In genomic region chr10:17485515-17485914, GRCm38 (mm10) we compare ENCODE assay signal across 18 mouse cellular contexts.
DNase-seq lines count a peak whose midpoint lies in the region; ATAC-seq and TF ChIP-seq lines count a peak whose summit lies in the region.
"Had no signal": no experiment of that assay in that cellular context is flagged by ENCODE, and none has a peak within 500 bp of the region (broad histone marks: within the 10 kb centered on the region; RNA-seq: fewer than 3 reads in every experiment).

No protein-coding gene starts in this region.

- TF ChIP-seq POLR2A in CH12.LX (IDR thresholded peaks at IDR 0.05; ENCODE audit: low read depth, low read length) = no peak
- no peak for TF ChIP-seq POLR2A in kidney, adult 2 months (IDR thresholded peaks at IDR 0.05; ENCODE audit: low read depth, low read length)

- H3K27ac ChIP-seq in layer of hippocampus, adult 2 months = 0 out of 2 replicates have a peak overlapping the region, but pooled peaks have one; percentile 6
- H3K27ac ChIP-seq in CH12.LX (ENCODE audit: insufficient read depth, low read depth) = no peak overlapping the region
- no peak overlapping the region for H3K27ac ChIP-seq in kidney, adult 2 months (ENCODE audit: insufficient read depth, low read depth, low read length)
- H3K27ac ChIP-seq in hindbrain, embryonic 11.5 days (ENCODE audit: low read depth, low read length) = no peak overlapping the region
- H3K27ac ChIP-seq: hindbrain, embryonic 14.5 days; limb, embryonic 15.5 days; midbrain, embryonic 15.5 days; neural tube, embryonic 12.5 days had no signal

- no peak for TF ChIP-seq EP300 in CH12.LX (IDR thresholded peaks at IDR 0.05; ENCODE audit: low read length)

- dilution Hi-C loops in CH12.LX (cut with MboI; ENCODE audit: extremely low pct_ligation_motif_present, extremely low pct_unique_long_range_greater_than_20kb, low sequenced_read_pairs) = no loop called here

- WGBS in kidney, adult 2 months = 87% methylated on average over 2 of the region's 2 CpGs
- 96% methylated on average over 2 of the region's 2 CpGs for WGBS in hindbrain, embryonic 11.5 days

- no peaks in the 10 kb centered on the region for H3K27me3 ChIP-seq in CH12.LX (replicated peaks)
- H3K27me3 ChIP-seq in megakaryocyte, embryonic 14.5 days (replicated peaks) = no peaks in the 10 kb centered on the region
- no peaks in the 10 kb centered on the region for H3K27me3 ChIP-seq in kidney, adult 2 months (replicated peaks; ENCODE audit: control insufficient read depth, insufficient read depth, low read length)
- H3K27me3 ChIP-seq in hindbrain, embryonic 11.5 days (ENCODE audit: control insufficient read depth, insufficient read depth, low read length) = no peaks in the 10 kb centered on the region
- H3K27me3 ChIP-seq: limb, embryonic 15.5 days; midbrain, embryonic 15.5 days; neural tube, embryonic 12.5 days had no signal

- H3K4me2 ChIP-seq in CH12.LX (ENCODE audit: insufficient read depth, low read depth, poor library complexity, severe bottlenecking) = no peak overlapping the region
- H3K4me2 ChIP-seq in hindbrain, embryonic 11.5 days (replicated peaks; ENCODE audit: low read depth, low read length) = no peak overlapping the region
- H3K4me2 ChIP-seq: hindbrain, embryonic 14.5 days; limb, embryonic 15.5 days; midbrain, embryonic 15.5 days; neural tube, embryonic 12.5 days had no signal

- no peak for TF ChIP-seq RAD21 in CH12.LX (IDR thresholded peaks at IDR 0.05; ENCODE audit: low read depth, low read length)

- H3K4me3 ChIP-seq in layer of hippocampus, adult 2 months = no peak overlapping the region
- H3K4me3 ChIP-seq in CH12.LX (replicated peaks in 1 of 3; ENCODE audit: low read depth in 2 of 3, low read length in 2 of 3, poor library complexity in 1 of 3) = no peak overlapping the region
- peak overlapping the region; percentile 87 for H3K4me3 ChIP-seq in megakaryocyte, embryonic 14.5 days (replicated peaks)
- no peak overlapping the region for H3K4me3 ChIP-seq in kidney, adult 2 months (ENCODE audit: insufficient read depth, low read depth, low read length)
- H3K4me3 ChIP-seq in hindbrain, embryonic 11.5 days (ENCODE audit: low read depth, low read length) = no peak overlapping the region
- H3K4me3 ChIP-seq: limb, embryonic 15.5 days; midbrain, embryonic 15.5 days; neural tube, embryonic 12.5 days had no signal

- no peak for TF ChIP-seq CTCF in layer of hippocampus, adult 2 months (conservative IDR thresholded peaks at IDR 0.05)
- TF ChIP-seq CTCF in CH12.LX (conservative IDR thresholded peaks at IDR 0.05 in 1 of 2, IDR thresholded peaks at IDR 0.05 in 1 of 2; ENCODE audit: low read depth in 2 of 2, low read length in 2 of 2) = no peak
- no peak for TF ChIP-seq CTCF in kidney, adult 2 months (conservative IDR thresholded peaks at IDR 0.05; ENCODE audit: insufficient read depth, insufficient read length, low read depth, low read length)

- DNase-seq in layer of hippocampus, adult 2 months (ENCODE audit: low spot score in 2 of 2) = no peak
- DNase-seq in layer of hippocampus, postnatal 14 days (ENCODE audit: low spot score in 2 of 2) = no peak
- peak; percentile 21 for DNase-seq in CH12.LX (ENCODE audit: extremely low read depth)
- no peak for DNase-seq in kidney, adult 2 months
- no peak for DNase-seq in hindbrain, embryonic 11.5 days (ENCODE audit: low spot score)
- no peak for DNase-seq in retina, postnatal 1 day
- DNase-seq: adrenal gland, postnatal 10 days; cerebellum, postnatal 10 days; kidney, adult 18-20 months; kidney, postnatal 4 days; lung, postnatal 14 days had no signal

- H3K36me3 ChIP-seq in CH12.LX (replicated peaks in 1 of 2; ENCODE audit: control insufficient read depth in 1 of 2, insufficient read depth in 1 of 2, low read length in 1 of 2) = no peaks in the 10 kb centered on the region
- peaks cover 14% of the 10 kb centered on the region for H3K36me3 ChIP-seq in megakaryocyte, embryonic 14.5 days (replicated peaks; ENCODE audit: low read length)
- no peaks in the 10 kb centered on the region for H3K36me3 ChIP-seq in kidney, adult 2 months (ENCODE audit: control insufficient read depth, insufficient read depth, low read length)
- H3K36me3 ChIP-seq in hindbrain, embryonic 11.5 days (ENCODE audit: control insufficient read depth, insufficient read depth, low read length) = no peaks in the 10 kb centered on the region
- H3K36me3 ChIP-seq: limb, embryonic 15.5 days; midbrain, embryonic 15.5 days; neural tube, embryonic 12.5 days had no signal

- in situ Hi-C loops in CH12.LX (cut with MboI; ENCODE audit: low pct_ligation_motif_present, low pct_unique_long_range_greater_than_20kb, low sequenced_read_pairs) = no loop called here

- ATAC-seq in granulocyte monocyte progenitor cell, adult 5-6 weeks (replicated peaks; ENCODE audit: poor library complexity, severe bottlenecking) = peak; percentile 67
- ATAC-seq in hindbrain, embryonic 11.5 days (ENCODE audit: low FRiP score) = no peak
- ATAC-seq: forebrain, embryonic 14.5 days; midbrain, embryonic 15.5 days had no signal

- H3K4me1 ChIP-seq in CH12.LX (ENCODE audit: control insufficient read depth in 1 of 2, insufficient read depth in 2 of 2) = peaks cover 5 to 28% of the 10 kb centered on the region in 2 experiments
- H3K4me1 ChIP-seq in megakaryocyte, embryonic 14.5 days = peaks cover 69% of the 10 kb centered on the region
- no peaks in the 10 kb centered on the region for H3K4me1 ChIP-seq in kidney, adult 2 months (ENCODE audit: control insufficient read depth, insufficient read depth, low read length)
- H3K4me1 ChIP-seq in hindbrain, embryonic 11.5 days (replicated peaks; ENCODE audit: control insufficient read depth, insufficient read depth, low read length) = no peaks in the 10 kb centered on the region
- H3K4me1 ChIP-seq: limb, embryonic 15.5 days; midbrain, embryonic 15.5 days; neural tube, embryonic 12.5 days had no signal

- peaks cover 3% of the 10 kb centered on the region for H3K9me3 ChIP-seq in CH12.LX (replicated peaks; ENCODE audit: low read length)
- peaks cover 12% of the 10 kb centered on the region for H3K9me3 ChIP-seq in megakaryocyte, embryonic 14.5 days
- H3K9me3 ChIP-seq in hindbrain, embryonic 11.5 days (ENCODE audit: control insufficient read depth, low read length) = no peaks in the 10 kb centered on the region
- H3K9me3 ChIP-seq: limb, embryonic 15.5 days; midbrain, embryonic 15.5 days; neural tube, embryonic 12.5 days had no signal

- H3K9ac ChIP-seq in CH12.LX (ENCODE audit: insufficient read depth, low read depth) = no peak overlapping the region
- no peak overlapping the region for H3K9ac ChIP-seq in hindbrain, embryonic 11.5 days (ENCODE audit: low read depth, low read length)
- H3K9ac ChIP-seq: hindbrain, embryonic 14.5 days; limb, embryonic 15.5 days; midbrain, embryonic 15.5 days; neural tube, embryonic 12.5 days had no signal

- H3K79me2 ChIP-seq in CH12.LX (replicated peaks; ENCODE audit: control insufficient read depth, extremely low read depth, insufficient read depth, poor library complexity, severe bottlenecking) = no peaks in the 10 kb centered on the region

TF ChIP-seq in CH12.LX, 34 proteins besides CTCF, POLR2A, EP300 and RAD21:
- no peak for TF ChIP-seq BHLHE40 (IDR thresholded peaks at IDR 0.05; ENCODE audit: low read depth, low read length)
- no peak for TF ChIP-seq SIN3A (IDR thresholded peaks at IDR 0.05; ENCODE audit: low read length)
- TF ChIP-seq ZC3H11A (IDR thresholded peaks at IDR 0.05; ENCODE audit: low read depth, low read length) = no peak
- TF ChIP-seq ETS1 (conservative IDR thresholded peaks at IDR 0.05; ENCODE audit: low read depth, low read length) = no peak
- TF ChIP-seq KAT2A (IDR thresholded peaks at IDR 0.05; ENCODE audit: insufficient replicate concordance, low read length) = no peak
- TF ChIP-seq MYC (IDR thresholded peaks at IDR 0.05; ENCODE audit: low read depth, low read length) = no peak
- no peak for TF ChIP-seq GABPA (IDR thresholded peaks at IDR 0.05; ENCODE audit: insufficient replicate concordance, low read depth, low read length)
- no peak for TF ChIP-seq ZKSCAN1 (IDR thresholded peaks at IDR 0.05; ENCODE audit: borderline replicate concordance, low read depth, low read length)
